Mouse (Mus musculus): ENCODE results near the gene Pik3r6.

Pik3r6 gene

GRCm38 (mm10) chr11:68488256-68488824, 14.5 kb upstream of the Pik3r6 start:
- DNase-seq: no peak

- DNase-seq: no peak
Observed at GRCm38 (mm10) chr11:68489236-68489635, 13.6 kb upstream of the Pik3r6 start.

GRCm38 (mm10) chr11:68492592-68492991, 10.2 kb upstream of the Pik3r6 start:
- DNase-seq: no peak

GRCm38 (mm10) chr11:68493760-68494159, 9.1 kb upstream of the Pik3r6 start:
- no peak for DNase-seq

- peak; percentile 35 to 36 for DNase-seq
Observed at GRCm38 (mm10) chr11:68497081-68497480, 5.7 kb upstream of the Pik3r6 start.

- DNase-seq: no peak
Observed at GRCm38 (mm10) chr11:68498517-68498916, 4.3 kb upstream of the Pik3r6 start.

GRCm38 (mm10) chr11:68498999-68499699, 3.7 kb upstream of the Pik3r6 start:
- DNase-seq: no peak

- DNase-seq: no peak
Observed at GRCm38 (mm10) chr11:68500949-68501350, 1.9 kb upstream of the Pik3r6 start.

GRCm38 (mm10) chr11:68502408-68502807, 411 bp upstream of the Pik3r6 start:
- no peak for DNase-seq

- DNase-seq: no peak
Observed at GRCm38 (mm10) chr11:68504913-68505312, 2.1 kb downstream of the Pik3r6 start.

- DNase-seq: peak in 1 of 2 experiments; percentile 10
Observed at GRCm38 (mm10) chr11:68507246-68507645, 4.4 kb downstream of the Pik3r6 start.

- DNase-seq: no peak
Observed at GRCm38 (mm10) chr11:68508619-68509018, 5.8 kb downstream of the Pik3r6 start.

- peak in 1 of 2 experiments; percentile 5 for DNase-seq
Observed at GRCm38 (mm10) chr11:68509194-68509593, 6.4 kb downstream of the Pik3r6 start.

- no peak for DNase-seq
Observed at GRCm38 (mm10) chr11:68513969-68514368, 11.2 kb downstream of the Pik3r6 start.

- no peak for DNase-seq
Observed at GRCm38 (mm10) chr11:68519362-68519761, 16.5 kb downstream of the Pik3r6 start.

- DNase-seq: no peak
Observed at GRCm38 (mm10) chr11:68519815-68520214, 17.0 kb downstream of the Pik3r6 start.

GRCm38 (mm10) chr11:68520439-68520838, 17.6 kb downstream of the Pik3r6 start:
- no peak for DNase-seq

GRCm38 (mm10) chr11:68521352-68521751, 18.5 kb downstream of the Pik3r6 start:
- DNase-seq: no peak

- DNase-seq: no peak
Observed at GRCm38 (mm10) chr11:68526441-68526840, 23.6 kb downstream of the Pik3r6 start.

GRCm38 (mm10) chr11:68531066-68531806, 28.4 kb downstream of the Pik3r6 start:
- peak; percentile 73 to 79 for DNase-seq

GRCm38 (mm10) chr11:68531941-68532535, 29.2 kb downstream of the Pik3r6 start:
- peak in 1 of 2 experiments; percentile 32 for DNase-seq

GRCm38 (mm10) chr11:68532773-68533172, 30.0 kb downstream of the Pik3r6 start:
- no peak for DNase-seq

- DNase-seq: no peak
Observed at GRCm38 (mm10) chr11:68533971-68534475, 31.2 kb downstream of the Pik3r6 start.

All from lung, postnatal 4 days (tissue).